Mouse (Mus musculus) kidney, adult 2 months (tissue): ENCODE measurements around the gene Egfl8.

Experiments
- CTCF ChIP-seq: fragments of 200-500 bp; conservative IDR thresholded peaks from 2 replicates; pipeline ENCODE4 v1.5.1; 2011; ENCODE audit warnings: low read depth, mild to moderate bottlenecking, control low read depth, low read length, moderate library complexity, mixed read lengths; ENCODE audit not compliant: insufficient read depth, insufficient read length
- POLR2A ChIP-seq: fragments of 200-500 bp; IDR thresholded peaks from one replicate; pipeline ENCODE4 v1.6.1; 2011; ENCODE audit warnings: low read depth, low read length, control low read depth

- TF ChIP-seq CTCF, result no peak
- no peak for TF ChIP-seq POLR2A
Measured at GRCm38 (mm10) chr17:34626062-34626772, 10.4 kb upstream of the Egfl8 start.
